Mouse (Mus musculus) stomach, postnatal 0 days (tissue): Measurements from ENCODE around the gene Flrt2.
A peak's percentile ranks its signal among the peaks of the same experiment; 100 is the strongest.

ENCODE experiments used
- CTCF ChIP-seq: IDR thresholded peaks from 2 replicates; pipeline ENCODE4 v1.5.1; 2016; ENCODE audit warnings: antibody characterized with exemption, low read depth, mild to moderate bottlenecking, moderate library complexity
- EP300 ChIP-seq: optimal IDR thresholded peaks from 2 replicates; pipeline ENCODE3; 2016; ENCODE audit warnings: antibody characterized with exemption

DNA sequence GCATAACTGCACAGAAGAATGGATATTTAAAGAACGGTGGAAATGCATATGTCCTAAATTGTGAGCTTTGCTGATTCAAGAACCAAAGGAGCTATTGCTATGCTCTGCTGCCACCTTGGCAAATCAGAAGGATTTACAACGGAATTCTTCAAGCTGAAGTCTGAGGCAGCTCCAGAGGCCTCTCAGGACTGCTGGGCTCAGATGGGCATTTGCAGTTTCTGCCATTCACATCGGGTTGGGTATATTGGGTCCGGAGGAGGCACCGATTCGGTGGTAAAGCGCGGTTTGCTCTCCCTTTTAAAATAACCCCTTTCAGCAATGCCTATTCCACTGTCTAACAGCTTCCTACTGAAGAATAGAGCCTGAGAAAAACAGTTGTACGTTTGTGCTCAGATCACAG lies 1.2 kb upstream of the Flrt2 start:
- TF ChIP-seq CTCF (peak; percentile 79), EP300 (no peak)
